Mouse (Mus musculus) adrenal gland (tissue): ENCODE measurements around the gene Cep63.

ENCODE experiments used
- intact Hi-C: fragments of 180-260 bp; cut with DNase I; formaldehyde crosslinking; loops from one replicate; pipeline ENCODE4 v1.15.1; 2025

Cep63 gene

DNA sequence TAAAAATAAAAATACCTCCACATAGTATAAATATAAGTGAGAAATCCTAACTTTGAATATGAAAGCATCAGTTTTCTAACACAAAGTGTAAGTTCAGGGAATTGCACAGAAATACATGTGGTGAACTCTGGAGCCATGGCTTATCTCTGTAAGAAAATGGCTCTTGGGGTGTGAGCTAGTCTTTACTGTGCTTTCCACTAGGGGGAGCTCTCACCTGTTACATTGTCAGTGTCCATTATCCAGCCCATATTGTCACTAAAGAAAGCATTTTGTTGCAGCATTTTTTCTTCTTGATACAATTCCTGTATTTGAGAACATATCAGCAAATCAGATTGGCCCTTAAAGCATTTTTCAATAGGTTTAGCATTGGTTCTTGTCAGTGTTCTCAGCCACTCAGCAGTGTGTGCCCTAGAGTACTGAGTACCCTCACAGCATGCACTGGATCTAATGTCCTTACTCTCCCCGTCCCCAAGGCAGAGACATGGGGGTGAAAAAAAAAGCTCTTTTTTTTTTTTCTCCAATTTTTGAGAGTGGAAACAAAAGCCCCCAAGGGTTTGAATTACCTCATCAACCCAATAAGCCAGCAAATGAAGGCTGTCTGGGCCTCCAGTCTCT, 6.7 kb upstream of the Cep63 start:
- intact Hi-C loops, result loop anchor here (2.0 to 10.0 kb wide), 2 partner anchors 82 to 462 kb away; no protein-coding TSS in a partner anchor

DNA sequence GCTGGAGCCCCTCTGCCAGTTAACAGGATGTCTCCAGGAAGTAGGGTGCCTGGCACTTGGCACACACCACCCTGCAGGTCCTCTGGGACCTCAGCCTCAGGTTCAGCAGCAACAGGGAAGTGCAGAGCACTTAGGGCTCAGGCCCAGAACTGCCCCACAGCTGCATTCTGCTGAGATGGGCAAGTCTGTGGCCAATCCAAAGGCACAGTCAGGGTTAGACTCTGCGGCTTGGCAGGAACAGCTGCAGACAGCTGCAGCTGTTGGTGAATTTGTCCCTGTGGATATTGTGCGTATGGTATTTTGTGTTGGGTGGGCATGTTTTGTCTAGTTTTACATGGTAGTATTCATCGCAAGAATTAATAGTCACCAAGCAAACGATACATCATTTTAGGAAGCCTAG, 5.8 kb upstream of the Cep63 start:
- intact Hi-C loops, result loop anchor here (2.0 to 10.0 kb wide), 2 partner anchors 83 to 463 kb away; no protein-coding TSS in a partner anchor

DNA sequence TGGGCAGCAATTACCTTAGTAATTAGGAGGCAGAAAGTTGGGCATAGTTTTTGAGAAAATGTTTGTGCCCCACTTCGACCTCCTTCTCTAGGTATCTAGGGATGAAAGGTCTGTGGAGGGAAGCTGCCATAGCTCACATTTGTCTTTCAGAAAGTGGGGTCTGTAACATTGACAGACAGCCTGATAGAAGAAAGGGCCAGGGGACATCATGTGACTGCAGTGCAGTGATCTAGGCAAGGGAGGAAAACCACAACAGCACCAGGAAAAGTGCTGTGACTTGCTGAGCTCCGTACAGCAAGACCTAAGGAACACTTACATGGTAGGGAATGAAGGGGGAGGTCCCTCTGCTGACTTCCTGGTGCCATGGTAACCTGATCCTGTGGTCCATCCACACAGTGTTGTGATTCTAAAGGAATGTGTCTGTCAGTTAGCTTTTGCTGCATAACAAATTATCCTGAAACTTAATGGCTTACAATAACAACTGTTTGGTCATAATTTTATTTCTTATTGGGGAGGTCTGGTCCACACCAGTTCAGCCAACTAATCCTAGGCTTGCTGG, 5.3 kb upstream of the Cep63 start:
- intact Hi-C loops, result loop anchor here (2.0 to 10.0 kb wide), 2 partner anchors 83 to 463 kb away; no protein-coding TSS in a partner anchor

DNA sequence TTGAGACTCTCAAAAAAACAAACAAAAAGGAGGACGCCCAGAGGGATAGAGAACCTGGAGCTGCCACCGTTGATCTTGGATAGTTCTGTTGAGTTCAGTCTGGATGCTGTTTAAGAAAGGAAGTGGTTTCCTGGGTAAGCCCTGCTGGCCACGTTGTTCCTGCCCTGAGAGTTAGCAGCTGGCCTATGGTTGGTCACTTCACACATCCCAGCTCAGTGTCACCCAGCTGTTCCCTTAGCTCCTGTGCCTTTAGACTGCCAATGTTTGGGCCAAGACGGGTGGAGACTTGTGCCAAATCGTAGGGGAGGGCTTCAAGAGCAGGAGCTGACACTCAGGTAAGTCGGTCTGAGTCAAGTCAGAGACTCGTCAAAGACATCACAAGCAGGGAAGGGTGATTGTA, 2.7 kb upstream of the Cep63 start:
- intact Hi-C loops, result no loop called here

DNA sequence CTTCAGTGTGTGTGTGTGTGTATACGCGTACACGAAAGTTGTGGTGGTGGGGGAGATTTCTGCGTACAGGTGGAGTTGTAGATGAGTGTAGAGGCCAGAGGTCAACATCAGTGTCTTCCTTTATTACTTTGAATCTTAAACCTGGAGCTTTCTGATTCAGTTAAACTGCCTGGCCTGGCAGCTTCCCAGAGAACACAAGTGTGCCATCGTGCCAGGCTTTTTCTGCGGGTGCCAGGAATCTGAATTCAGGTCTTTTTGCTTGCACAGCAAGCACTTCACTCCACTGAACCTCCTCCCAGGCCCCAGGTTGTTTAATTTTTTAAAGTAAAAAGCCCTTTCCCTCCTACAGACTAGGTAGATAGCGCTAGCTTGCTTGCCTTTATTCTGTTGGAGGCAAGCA, 1.1 kb upstream of the Cep63 start:
- intact Hi-C loops, result no loop called here

DNA sequence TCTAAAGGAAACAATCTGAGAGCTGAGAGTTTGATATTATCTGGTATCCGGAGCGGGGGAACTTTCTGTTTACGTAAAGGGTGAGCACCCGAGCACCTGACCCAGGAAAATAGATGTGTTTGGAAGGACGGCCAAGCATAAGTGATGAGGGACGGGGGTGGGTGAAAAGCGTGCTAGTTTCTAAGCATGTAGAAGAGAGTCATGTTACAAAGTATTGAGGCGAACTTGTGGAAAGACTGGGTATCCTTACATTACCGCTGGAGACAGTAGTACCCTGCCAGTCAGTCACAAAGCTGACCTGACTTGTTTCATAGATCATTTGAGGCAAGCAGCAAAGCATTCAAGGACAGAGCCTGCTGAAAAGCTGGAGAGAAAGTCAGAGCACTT, 498 bp upstream of the Cep63 start:
- intact Hi-C loops, result no loop called here

DNA sequence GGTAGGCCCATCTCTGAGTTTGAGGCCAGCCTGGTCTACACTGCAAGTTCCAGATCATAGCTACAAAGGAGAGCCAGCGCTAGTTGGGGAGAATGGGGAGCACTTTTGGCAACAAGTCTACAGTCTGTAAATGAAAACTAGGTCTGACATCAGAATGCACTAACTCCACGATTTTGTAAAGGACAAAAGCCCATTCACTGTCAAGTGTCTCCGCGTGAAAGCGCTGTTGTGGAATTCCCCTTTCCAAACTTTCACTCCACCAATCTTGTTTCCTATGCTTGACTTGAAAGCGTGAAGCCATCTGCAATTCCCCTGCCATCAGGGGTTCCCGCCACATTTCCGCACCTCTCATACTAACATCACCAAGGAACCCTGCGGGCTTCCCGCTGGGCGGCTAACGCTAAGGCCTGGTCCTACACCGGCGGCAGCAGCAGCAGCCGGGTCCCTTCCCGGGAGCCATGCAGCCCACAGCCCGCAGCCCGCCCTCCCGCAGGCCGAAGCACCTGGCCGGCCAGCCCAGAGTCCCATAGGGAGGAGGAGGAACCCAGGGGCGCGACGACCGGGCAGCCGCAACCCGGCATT, 842 bp downstream of the Cep63 start:
- intact Hi-C loops, result no loop called here

DNA sequence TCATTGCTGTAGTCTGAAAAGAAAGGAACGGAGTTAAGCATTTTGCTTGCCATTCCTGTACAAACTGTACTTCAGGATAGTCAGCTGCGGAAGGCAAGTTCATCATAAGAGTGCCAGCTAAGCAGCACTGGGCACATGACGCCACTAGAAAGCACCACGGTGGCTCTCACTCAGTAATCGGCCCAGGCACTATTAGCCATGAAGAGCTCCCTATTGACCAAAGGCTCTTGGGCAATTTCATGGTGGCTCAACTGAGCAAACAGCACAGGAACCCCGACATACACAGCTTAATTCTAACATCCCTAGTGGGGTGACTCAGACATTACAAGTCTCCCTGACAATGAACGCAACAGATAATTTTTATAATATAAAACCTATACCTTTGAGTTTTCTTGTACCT, 2.8 kb downstream of the Cep63 start:
- intact Hi-C loops, result no loop called here

DNA sequence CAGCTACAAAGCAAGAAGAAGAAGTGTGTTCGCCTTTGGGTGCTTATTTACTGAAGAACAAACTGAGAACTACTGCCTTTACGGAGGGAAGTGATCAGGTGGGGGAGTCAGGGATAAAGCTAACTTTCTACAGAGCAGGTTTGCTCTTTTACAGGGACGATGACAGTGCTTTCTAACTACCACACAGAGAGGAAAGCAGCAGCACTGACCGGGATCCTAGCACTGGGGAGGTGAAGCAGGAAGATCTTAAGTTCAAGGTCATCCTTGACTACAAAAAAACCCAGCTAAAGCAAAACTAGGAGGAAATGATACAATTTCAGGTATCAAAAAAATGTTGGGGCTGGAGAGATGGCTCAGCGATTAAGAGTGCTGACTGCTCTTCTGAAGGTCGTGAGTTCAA, 3.5 kb downstream of the Cep63 start:
- intact Hi-C loops, result no loop called here

DNA sequence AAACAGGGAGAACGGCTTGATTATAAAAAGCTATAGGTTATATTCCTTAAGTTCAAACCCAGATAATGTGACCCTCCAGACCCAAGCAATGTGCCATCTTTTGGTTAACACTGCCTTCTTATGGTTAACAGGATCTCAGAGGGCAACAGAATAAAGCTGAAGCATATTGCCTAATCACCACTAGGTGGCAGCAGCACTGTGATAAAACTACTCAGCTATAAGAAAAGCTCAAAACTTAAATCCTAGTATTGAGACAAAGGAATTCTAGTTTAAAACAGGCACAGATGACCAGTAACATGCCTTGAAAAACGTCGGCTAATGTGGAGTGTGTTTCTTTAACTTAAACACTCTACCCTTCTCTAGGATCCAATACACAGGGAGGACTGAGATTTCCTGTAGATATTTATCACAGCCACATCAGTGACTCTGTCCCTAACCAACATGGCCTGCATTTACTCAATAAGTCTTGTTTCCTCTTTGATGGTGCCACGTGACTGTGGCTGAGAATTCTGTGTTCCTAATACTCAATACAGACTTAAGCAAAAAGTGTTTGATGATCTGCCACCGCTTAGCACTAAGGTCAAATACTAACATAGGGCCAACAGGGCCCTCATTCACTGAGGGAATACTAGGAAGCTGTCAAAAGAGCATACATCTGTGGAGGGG, 4.0 kb downstream of the Cep63 start:
- intact Hi-C loops, result no loop called here

DNA sequence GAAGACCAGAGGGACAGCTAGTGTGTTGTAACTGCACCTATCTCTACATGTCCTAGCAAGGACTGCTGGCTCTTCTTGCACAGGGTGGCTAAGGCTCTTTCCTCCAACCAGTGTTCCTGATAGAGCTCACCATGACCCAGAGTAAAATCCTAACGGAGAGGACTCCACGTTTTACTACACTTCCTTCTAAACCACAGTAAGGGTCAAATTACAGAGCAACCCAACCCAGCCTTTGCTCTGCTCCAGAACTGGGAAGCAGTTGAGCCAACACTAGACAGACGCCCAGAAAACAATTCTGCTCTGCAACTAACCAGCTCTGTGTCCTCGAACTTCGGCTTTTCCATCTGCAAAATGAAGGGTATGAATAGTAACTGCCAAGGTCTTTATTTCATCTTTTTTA, 4.9 kb downstream of the Cep63 start:
- intact Hi-C loops, result no loop called here

DNA sequence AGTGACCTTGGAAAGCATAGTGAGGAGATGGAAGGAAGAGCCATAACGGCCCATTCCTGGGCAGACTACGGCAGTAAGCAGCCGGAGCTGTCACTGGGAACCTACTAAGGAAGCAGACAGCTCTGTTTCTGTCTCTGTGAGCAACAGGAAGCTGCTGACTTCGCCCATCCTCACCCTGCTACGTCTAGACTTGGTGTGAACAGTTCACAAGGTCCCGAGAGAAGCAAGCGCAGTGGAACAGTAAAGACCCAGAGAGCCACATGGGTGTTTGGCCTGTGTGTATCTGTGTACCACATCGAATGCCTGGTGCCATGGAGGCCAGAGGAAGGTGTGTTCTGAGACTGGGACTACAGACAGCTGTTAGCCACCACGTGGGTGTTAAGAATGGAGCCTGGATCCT, 10.1 kb downstream of the Cep63 start:
- intact Hi-C loops, result no loop called here

DNA sequence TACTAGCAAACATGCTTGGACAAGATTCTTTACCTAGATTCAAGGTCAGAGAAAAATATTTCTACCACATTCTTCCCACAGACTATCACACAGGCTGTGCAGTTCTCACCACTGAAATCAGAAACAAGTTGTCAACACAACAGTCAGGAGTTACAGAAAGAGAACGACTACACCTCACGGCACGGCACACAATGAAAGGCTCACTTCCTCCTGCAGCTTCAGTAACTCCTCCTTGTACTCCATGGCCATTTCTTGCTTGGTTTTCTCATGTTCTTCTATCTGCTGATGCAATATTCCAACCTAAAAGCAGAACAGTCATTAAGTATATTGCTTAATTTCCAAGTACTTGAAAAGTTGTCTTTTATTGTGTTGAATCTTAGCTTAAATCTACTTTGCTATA, 11.3 kb downstream of the Cep63 start:
- intact Hi-C loops, result no loop called here

DNA sequence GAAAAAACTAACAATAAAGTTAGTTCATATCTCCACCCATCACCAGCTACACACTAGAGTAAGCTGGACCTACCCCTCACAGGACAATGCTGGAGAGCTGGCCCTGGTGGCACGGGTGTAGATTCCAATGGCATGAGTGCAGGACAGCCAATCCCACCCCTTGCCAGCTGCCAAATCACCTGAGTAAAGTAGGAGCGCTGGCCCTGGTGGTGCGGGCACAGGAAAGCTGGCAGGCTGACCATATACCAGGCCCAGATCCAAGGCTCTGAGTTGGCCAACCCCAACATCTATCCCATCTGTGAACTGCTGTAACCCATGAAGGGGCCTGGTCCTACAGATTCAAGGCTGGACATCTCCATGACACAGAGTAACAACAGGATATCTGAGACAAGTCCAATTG, 17.1 kb downstream of the Cep63 start:
- intact Hi-C loops, result no loop called here

DNA sequence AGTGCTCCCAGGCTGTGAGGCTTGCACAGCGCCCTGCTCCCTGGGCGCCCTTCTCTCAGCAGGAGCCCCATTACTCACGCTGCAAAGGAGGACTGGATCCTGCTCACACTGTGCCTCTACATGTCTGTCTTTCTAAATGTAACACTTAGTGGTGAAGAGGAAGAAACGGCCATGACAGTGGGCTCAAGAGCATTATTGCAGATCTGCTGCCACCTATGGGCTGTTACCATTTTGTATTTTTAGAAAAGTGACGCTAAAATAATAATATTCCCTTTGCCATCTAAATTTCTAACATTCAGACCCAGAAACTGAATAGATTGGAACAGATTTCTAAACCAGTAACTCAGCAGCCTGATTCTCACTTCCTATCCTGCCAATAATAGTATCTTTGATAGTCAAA, 18.9 kb downstream of the Cep63 start:
- intact Hi-C loops, result no loop called here

DNA sequence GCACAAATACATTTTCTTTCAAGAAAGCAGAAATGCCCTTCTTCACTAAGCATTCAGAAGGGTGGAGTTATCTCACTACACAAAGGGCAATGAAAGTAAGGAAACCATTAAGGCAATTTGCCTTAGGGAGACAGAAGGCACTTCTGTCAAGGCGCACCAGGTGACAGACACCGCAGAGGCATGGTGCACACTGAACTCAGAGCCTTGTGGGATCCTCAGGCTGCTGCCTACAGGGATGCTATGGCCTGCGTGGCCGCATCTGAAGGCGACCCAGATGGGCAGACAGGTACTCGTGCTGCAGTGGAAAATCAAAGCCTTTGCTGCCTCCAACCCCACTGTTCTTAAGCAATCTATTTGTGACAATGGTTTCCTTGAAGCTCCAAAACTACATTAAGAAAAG, 21.2 kb downstream of the Cep63 start:
- intact Hi-C loops, result no loop called here

DNA sequence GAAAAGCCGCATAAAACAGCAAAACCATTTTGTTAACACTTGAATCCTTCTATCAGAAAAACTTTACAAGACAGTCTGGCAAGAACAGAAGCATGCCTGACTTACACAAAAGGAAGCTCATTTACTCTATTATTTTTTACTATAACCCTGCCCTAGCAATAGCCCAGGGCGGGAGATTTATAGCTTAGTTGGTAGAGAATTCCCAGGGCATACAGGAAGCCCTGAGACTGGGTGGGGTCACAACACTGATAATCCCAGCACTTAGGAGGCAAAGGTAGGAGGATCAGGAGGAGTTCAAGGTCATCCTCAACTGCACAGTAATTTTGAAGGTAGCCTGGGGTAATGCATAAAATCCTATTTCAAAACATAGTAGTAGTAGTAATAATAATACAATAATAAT, 24.7 kb downstream of the Cep63 start:
- intact Hi-C loops, result no loop called here

DNA sequence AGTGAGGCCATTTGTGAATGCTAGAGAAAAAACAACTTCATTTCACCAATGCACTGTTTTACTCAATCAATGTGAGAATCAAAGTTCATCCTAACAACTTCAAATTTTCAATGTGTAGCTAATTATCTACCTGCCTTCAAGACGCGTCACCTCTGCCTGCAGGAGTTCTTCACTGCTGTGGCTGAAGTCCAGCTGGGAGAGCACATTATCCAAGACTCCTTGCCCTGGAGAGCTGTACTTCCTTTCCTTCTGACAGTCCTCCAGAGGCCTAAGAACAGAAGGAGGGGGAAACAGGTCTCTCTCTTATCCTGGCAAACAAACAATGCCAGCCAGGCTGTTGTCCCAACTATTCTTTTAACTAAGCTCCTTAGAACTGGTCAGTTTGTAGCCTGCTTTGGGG, 25.1 kb downstream of the Cep63 start:
- intact Hi-C loops, result no loop called here

DNA sequence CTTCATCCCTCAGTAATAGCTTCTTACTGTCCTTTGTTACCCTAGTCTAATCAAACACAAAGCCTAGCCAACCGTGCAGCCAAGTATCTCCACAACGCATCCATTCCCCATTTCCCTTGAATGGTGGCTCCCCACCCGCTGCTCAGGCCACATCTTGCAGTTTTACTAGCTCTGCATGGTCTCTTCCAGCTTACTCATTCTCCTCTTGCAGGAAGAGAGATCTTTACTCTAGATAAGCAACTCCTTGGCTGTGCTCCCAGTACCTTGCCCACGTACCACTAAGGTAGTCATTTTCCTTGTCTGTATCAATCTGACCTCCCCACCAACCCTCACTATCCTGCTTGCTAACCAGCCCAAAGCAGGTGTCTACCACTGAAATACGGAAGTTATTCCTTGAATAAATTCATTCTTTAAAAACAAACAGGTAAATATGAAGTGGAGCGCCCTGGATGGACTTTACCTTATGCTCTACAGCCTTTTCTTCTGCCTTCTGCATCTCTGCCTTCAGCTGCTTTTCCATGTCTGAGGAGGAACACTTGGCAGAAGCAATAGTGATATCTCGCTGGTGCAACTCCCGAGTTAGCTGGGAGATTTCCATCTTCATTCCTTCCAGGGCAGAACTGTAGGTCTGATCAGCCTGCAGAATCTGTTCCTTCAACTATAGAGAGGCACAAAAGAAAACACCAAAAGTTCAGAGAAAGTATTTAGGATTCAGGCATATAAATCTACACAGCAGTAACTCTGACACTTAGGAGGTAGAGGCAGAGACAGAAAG, 30.5 kb downstream of the Cep63 start:
- intact Hi-C loops, result no loop called here

DNA sequence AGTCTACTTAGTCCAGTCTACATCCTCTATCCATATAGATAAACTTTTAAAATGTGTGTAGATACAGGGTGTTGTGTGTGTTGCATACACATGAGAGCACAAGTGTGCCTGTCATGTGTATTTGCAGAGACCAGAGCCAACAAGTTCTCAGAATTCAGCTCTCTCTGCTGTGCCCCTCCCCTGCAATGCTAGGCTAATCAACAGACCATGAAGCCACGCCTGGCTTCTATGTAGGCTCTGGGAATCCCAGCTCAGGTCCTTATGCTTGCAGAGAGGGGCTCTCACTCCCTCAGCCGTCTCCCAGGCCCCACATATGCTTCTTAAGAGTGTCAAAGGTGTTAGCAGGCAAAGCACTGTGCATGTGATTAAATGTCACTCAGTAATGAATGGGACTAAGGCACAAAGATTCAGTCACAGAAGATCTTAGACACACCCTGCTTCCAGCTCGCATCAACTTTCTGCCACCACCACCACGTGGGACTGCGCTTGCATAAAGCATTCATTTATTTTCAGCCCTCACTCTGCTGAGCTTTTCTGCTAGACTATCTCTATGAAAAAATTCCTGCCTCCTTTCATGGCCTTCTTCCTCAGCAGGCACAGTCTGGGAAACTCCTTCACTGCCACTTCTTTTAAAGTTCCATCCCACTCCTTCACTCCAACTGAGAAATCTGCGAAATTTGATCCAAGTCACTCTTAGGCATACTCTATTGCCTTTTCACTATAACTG, 31.5 kb downstream of the Cep63 start:
- intact Hi-C loops, result no loop called here

DNA sequence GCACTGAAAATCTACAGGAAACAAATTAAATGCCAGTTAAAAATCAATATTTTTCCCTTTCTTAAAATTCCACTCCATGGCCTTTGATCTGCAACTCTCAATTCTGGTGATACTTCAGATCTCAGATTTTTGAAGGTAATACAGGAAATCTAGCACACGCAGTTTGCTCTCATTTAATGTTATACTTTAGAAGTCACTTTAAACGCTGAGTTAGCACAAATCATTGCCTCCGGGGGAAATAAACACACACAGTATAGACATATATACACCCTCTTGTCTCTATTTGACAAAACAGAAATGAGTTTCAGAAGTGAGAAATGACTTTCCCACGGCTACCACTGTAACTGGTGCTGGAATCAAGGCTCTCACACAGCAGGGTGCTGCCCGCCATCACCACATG, 39.0 kb downstream of the Cep63 start:
- intact Hi-C loops, result no loop called here
